Mouse (Mus musculus): ENCODE results near the gene Alg5. TPM values are rescaled to one million over a fixed set of nuclear protein-coding genes. Genes with fewer than 3 reads are reported as not detected.
A peak's percentile ranks its signal among the peaks of the same experiment; 100 is the strongest.
"Not testable (repeated sequence)": the region's sequence is repeated elsewhere in the genome, so short reads cannot be mapped to it uniquely, and the experiment has no call there.

Alg5 gene
- 1.5 TPM in 1 of 2 replicates, not detected in the other for polyA plus RNA-seq (2012; ENCODE audit: insufficient read depth, low replicate concordance)

- peak within 1 kb of the TSS; percentile 96 for H3K4me3 ChIP-seq (replicated peaks)
Observed at GRCm38 (mm10) chr3:54735247-54736046, at the start of gene Alg5, which contains the start of gene Exosc8. Gene Alg5 (plus strand): TSS chr3:54735539. Gene Exosc8 (minus strand): TSS chr3:54735393.

GRCm38 (mm10) chr3:54687245-54687644, 48.1 kb upstream of the Alg5 start:
- no peaks in the 10 kb centered on the region for H3K36me3 ChIP-seq (replicated peaks; ENCODE audit: low read length)
- H3K4me1 ChIP-seq = peaks cover 12% of the 10 kb centered on the region
- H3K27me3 ChIP-seq (replicated peaks) = no peaks in the 10 kb centered on the region
- H3K4me3 ChIP-seq (replicated peaks) = no peak overlapping the region
- TF ChIP-seq FLI1 (IDR thresholded peaks at IDR 0.05; ENCODE audit: low read length) (no peak), GATA1 (IDR thresholded peaks at IDR 0.05; ENCODE audit: borderline replicate concordance, low read length) (no peak)
- H3K9me3 ChIP-seq = no peaks in the 10 kb centered on the region

More at GRCm38 (mm10) chr3:54735247-54736046, at the start of gene Alg5, which contains the start of gene Exosc8:
- Histone ChIP-seq H3K9me3 (no peaks in the 10 kb centered on the region), H3K4me1 (peaks cover 46% of the 10 kb centered on the region), H3K36me3 (replicated peaks; ENCODE audit: low read length) (peaks cover 59% of the 10 kb centered on the region), H3K27me3 (replicated peaks) (no peaks in the 10 kb centered on the region)
- TF ChIP-seq GATA1 (IDR thresholded peaks at IDR 0.05; ENCODE audit: borderline replicate concordance, low read length) (no peak), FLI1 (IDR thresholded peaks at IDR 0.05; ENCODE audit: low read length) (no peak)

GRCm38 (mm10) chr3:54689091-54689490, 46.2 kb upstream of the Alg5 start:
- H3K36me3 ChIP-seq (replicated peaks; ENCODE audit: low read length) = no peaks in the 10 kb centered on the region
- no peaks in the 10 kb centered on the region for H3K9me3 ChIP-seq
- no peak overlapping the region for H3K4me3 ChIP-seq (replicated peaks)
- H3K27me3 ChIP-seq (replicated peaks) = no peaks in the 10 kb centered on the region
- no peak for TF ChIP-seq FLI1 (IDR thresholded peaks at IDR 0.05; ENCODE audit: low read length)
- no peak for TF ChIP-seq GATA1 (IDR thresholded peaks at IDR 0.05; ENCODE audit: borderline replicate concordance, low read length)
- H3K4me1 ChIP-seq = peaks cover 12% of the 10 kb centered on the region

- peaks cover 28% of the 10 kb centered on the region for H3K36me3 ChIP-seq (replicated peaks; ENCODE audit: low read length)
- H3K4me3 ChIP-seq (replicated peaks) = peak within 1 kb of the TSS; percentile 95
- H3K9me3 ChIP-seq = no peaks in the 10 kb centered on the region
- H3K27me3 ChIP-seq (replicated peaks) = no peaks in the 10 kb centered on the region
- peaks cover 26% of the 10 kb centered on the region for H3K4me1 ChIP-seq
- TF ChIP-seq GATA1 (IDR thresholded peaks at IDR 0.05; ENCODE audit: borderline replicate concordance, low read length) (no peak), FLI1 (IDR thresholded peaks at IDR 0.05; ENCODE audit: low read length) (no peak)
Observed at GRCm38 (mm10) chr3:54692202-54693055, 42.9 kb upstream of the Alg5 start, which contains the start of gene Supt20. Gene Supt20 (plus strand): TSS chr3:54692807.

GRCm38 (mm10) chr3:54693056-54693415, 42.3 kb upstream of the Alg5 start:
- Histone ChIP-seq H3K4me3 (replicated peaks) (peak overlapping the region; percentile 95), H3K27me3 (replicated peaks) (no peaks in the 10 kb centered on the region), H3K36me3 (replicated peaks; ENCODE audit: low read length) (peaks cover 32% of the 10 kb centered on the region), H3K4me1 (peaks cover 26% of the 10 kb centered on the region), H3K9me3 (no peaks in the 10 kb centered on the region)
- no peak for TF ChIP-seq FLI1 (IDR thresholded peaks at IDR 0.05; ENCODE audit: low read length)
- no peak for TF ChIP-seq GATA1 (IDR thresholded peaks at IDR 0.05; ENCODE audit: borderline replicate concordance, low read length)

GRCm38 (mm10) chr3:54699759-54700301, 35.5 kb upstream of the Alg5 start:
- Histone ChIP-seq H3K36me3 (replicated peaks; ENCODE audit: low read length) (peaks cover 89% of the 10 kb centered on the region), H3K4me3 (replicated peaks) (no peak overlapping the region), H3K27me3 (replicated peaks) (no peaks in the 10 kb centered on the region), H3K4me1 (peaks cover 8% of the 10 kb centered on the region; the same call in 1 of the 2 replicates), H3K9me3 (no peaks in the 10 kb centered on the region)
- TF ChIP-seq FLI1 (IDR thresholded peaks at IDR 0.05; ENCODE audit: low read length) (no peak), GATA1 (IDR thresholded peaks at IDR 0.05; ENCODE audit: borderline replicate concordance, low read length) (no peak)

- not testable (repeated sequence) for H3K4me1 ChIP-seq; H3K4me3 ChIP-seq (replicated peaks); H3K27me3 ChIP-seq (replicated peaks); H3K9me3 ChIP-seq
- peaks cover 92% of the 10 kb centered on the region for H3K36me3 ChIP-seq (replicated peaks; ENCODE audit: low read length)
Observed at GRCm38 (mm10) chr3:54704106-54704505, 31.2 kb upstream of the Alg5 start.

GRCm38 (mm10) chr3:54708972-54709371, 26.4 kb upstream of the Alg5 start:
- H3K36me3 ChIP-seq (replicated peaks; ENCODE audit: low read length) = peaks cover 99% of the 10 kb centered on the region
- no peak overlapping the region for H3K4me3 ChIP-seq (replicated peaks)
- no peaks in the 10 kb centered on the region for H3K4me1 ChIP-seq
- TF ChIP-seq FLI1 (IDR thresholded peaks at IDR 0.05; ENCODE audit: low read length) (no peak), GATA1 (IDR thresholded peaks at IDR 0.05; ENCODE audit: borderline replicate concordance, low read length) (no peak)
- no peaks in the 10 kb centered on the region for H3K9me3 ChIP-seq
- no peaks in the 10 kb centered on the region for H3K27me3 ChIP-seq (replicated peaks)

GRCm38 (mm10) chr3:54714253-54714652, 21.1 kb upstream of the Alg5 start, which contains the start of gene Gm21958:
Gene Gm21958 (minus strand): TSS chr3:54714353.
- no peaks in the 10 kb centered on the region for H3K9me3 ChIP-seq
- H3K36me3 ChIP-seq (replicated peaks; ENCODE audit: low read length) = peaks cover 100% of the 10 kb centered on the region
- TF ChIP-seq GATA1 (IDR thresholded peaks at IDR 0.05; ENCODE audit: borderline replicate concordance, low read length) = no peak
- TF ChIP-seq FLI1 (IDR thresholded peaks at IDR 0.05; ENCODE audit: low read length) = no peak
- H3K4me1 ChIP-seq = peaks cover 6% of the 10 kb centered on the region
- H3K4me3 ChIP-seq (replicated peaks) = no peak within 1 kb of the TSS
- no peaks in the 10 kb centered on the region for H3K27me3 ChIP-seq (replicated peaks)
